Mouse (Mus musculus) embryonic fibroblast, embryonic 13.5 days (primary cell): ENCODE measurements around the gene Shtn1.

Experiments used
- CTCF ChIP-seq: IDR thresholded peaks from 2 replicates; pipeline ENCODE4 v1.5.1; 2011; ENCODE audit warnings: mild to moderate bottlenecking, control low read depth, low read length, moderate library complexity, borderline replicate concordance; ENCODE audit not compliant: insufficient read depth
- POLR2A ChIP-seq: IDR thresholded peaks from 2 replicates; pipeline ENCODE4 v1.6.1; 2011; ENCODE audit warnings: low read depth, mild to moderate bottlenecking, control low read depth, low read length, moderate library complexity

DNA sequence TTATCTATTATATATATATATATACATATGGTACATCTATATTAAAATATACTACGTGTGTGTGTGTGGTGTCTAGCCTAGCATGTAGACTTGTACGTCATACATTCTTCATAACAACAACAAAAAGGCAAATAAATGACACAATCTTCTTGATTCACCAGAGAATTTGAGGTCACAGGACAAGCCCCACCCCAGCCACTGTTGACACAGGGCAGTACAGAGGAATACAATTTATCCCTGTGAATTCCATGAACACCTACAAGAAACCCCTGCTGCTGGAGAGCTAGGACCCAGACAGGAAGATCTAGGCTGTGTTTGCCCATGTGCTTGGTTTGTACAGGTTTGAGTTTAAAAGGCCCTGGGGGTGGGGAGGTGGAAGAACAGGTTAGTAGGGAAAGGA, 9.2 kb downstream of the Shtn1 start:
- TF ChIP-seq POLR2A (no peak), CTCF (no peak)
